Mouse (Mus musculus) common myeloid progenitor, adult 5-6 weeks (primary cell): ENCODE data around the gene Ptprd. TPM values are rescaled to one million over a fixed set of nuclear protein-coding genes. Genes with fewer than 3 reads are reported as not detected.

Source experiments
- ATAC-seq: replicated peaks from 2 replicates; pipeline ENCODE4 v1.8.0; 2016; ENCODE audit warnings: low read depth, mild to moderate bottlenecking, moderate TSS enrichment, inconsistent platforms; ENCODE audit not compliant: poor library complexity, severe bottlenecking
- total RNA-seq: library from RNA; stranded (forward); fragments of 200-1000, 187-1606 nt; gene quantifications from 2 replicates; pipeline ENCODE4 v1.2.3, GENCODE M21; 2017

Gene Ptprd
- total RNA-seq, 1 experiment from 2014 or later = not detected

- ATAC-seq = no peak
Observed at GRCm38 (mm10) chr4:76750709-76751108, 1461.1 kb downstream of the Ptprd start.

- no peak for ATAC-seq
Observed at GRCm38 (mm10) chr4:76735831-76736230, 1475.9 kb downstream of the Ptprd start.

- no peak for ATAC-seq
Observed at GRCm38 (mm10) chr4:76675726-76676125, 1536.0 kb downstream of the Ptprd start.

GRCm38 (mm10) chr4:76673224-76673623 lies 1538.5 kb downstream of the Ptprd start:
- ATAC-seq = no peak

- no peak for ATAC-seq
Observed at GRCm38 (mm10) chr4:76672653-76673052, 1539.1 kb downstream of the Ptprd start.

- ATAC-seq = no peak
Observed at GRCm38 (mm10) chr4:76661725-76662124, 1550.0 kb downstream of the Ptprd start.

- no peak for ATAC-seq
Observed at GRCm38 (mm10) chr4:76660146-76660545, 1551.6 kb downstream of the Ptprd start.

- no peak for ATAC-seq
Observed at GRCm38 (mm10) chr4:76656734-76657133, 1555.0 kb downstream of the Ptprd start.

GRCm38 (mm10) chr4:76652971-76653370 lies 1558.8 kb downstream of the Ptprd start:
- no peak for ATAC-seq

GRCm38 (mm10) chr4:76621740-76622139 lies 1590.0 kb downstream of the Ptprd start:
- ATAC-seq = no peak

GRCm38 (mm10) chr4:76616614-76617013 lies 1595.1 kb downstream of the Ptprd start:
- ATAC-seq = no peak

GRCm38 (mm10) chr4:76608246-76608645 lies 1603.5 kb downstream of the Ptprd start:
- no peak for ATAC-seq

GRCm38 (mm10) chr4:76606808-76607207 lies 1605.0 kb downstream of the Ptprd start:
- no peak for ATAC-seq

GRCm38 (mm10) chr4:76590722-76591121 lies 1621.0 kb downstream of the Ptprd start:
- no peak for ATAC-seq

GRCm38 (mm10) chr4:76583025-76583424 lies 1628.7 kb downstream of the Ptprd start:
- no peak for ATAC-seq

- no peak for ATAC-seq
Observed at GRCm38 (mm10) chr4:76566006-76566405, 1645.8 kb downstream of the Ptprd start.

- ATAC-seq = no peak
Observed at GRCm38 (mm10) chr4:76541769-76542168, 1670.0 kb downstream of the Ptprd start.

- ATAC-seq = no peak
Observed at GRCm38 (mm10) chr4:76532926-76533325, 1678.8 kb downstream of the Ptprd start.

GRCm38 (mm10) chr4:76525281-76525680 lies 1686.5 kb downstream of the Ptprd start:
- no peak for ATAC-seq

GRCm38 (mm10) chr4:76503279-76503601 lies 1708.5 kb downstream of the Ptprd start:
- ATAC-seq = no peak

GRCm38 (mm10) chr4:76502575-76503278 lies 1709.0 kb downstream of the Ptprd start:
- ATAC-seq = no peak

GRCm38 (mm10) chr4:76485848-76486247 lies 1725.9 kb downstream of the Ptprd start:
- no peak for ATAC-seq
